Mouse (Mus musculus): Measurements from ENCODE around the gene Cnksr1.
"Not testable (repeated sequence)": the region's sequence is repeated elsewhere in the genome, so short reads cannot be mapped to it uniquely, and the experiment has no call there.

The Cnksr1 gene

GRCm38 (mm10) chr4:134238279-134238651, at the start of gene Cnksr1:
TSS of gene Cnksr1 (minus strand) at chr4:134238399.
- no peak for DNase-seq (ENCODE audit: low read depth)

DNA sequence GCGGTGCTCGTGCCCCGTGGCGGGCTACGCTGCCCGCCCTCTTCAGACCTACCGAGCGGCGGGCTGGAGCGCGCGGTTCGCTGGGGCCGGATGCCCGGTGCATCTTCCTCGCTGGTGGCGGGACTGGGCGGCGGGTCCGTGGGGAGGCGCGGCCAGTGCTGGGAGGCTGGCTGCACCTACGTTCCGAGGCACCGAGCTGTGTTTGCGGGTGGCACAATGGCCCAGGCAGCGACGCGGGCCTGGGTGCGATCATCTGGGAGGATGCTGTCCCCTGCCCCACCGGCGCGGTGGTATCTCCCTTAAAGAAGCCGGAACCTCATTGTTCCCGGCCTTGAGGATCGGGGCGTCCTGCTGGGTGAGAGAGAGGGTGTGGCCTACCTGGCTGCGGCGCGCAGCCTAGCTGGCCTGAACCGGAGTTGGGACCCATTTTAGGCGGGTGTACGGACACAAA, 49.4 kb upstream of the Cnksr1 start, which contains the start of gene Pdik1l:
Gene Pdik1l, minus strand, starts transcription at position 321 of the 451 bp plus-strand sequence.
- peak; percentile 73 for DNase-seq (ENCODE audit: low read depth)

GRCm38 (mm10) chr4:134287168-134287564, 49.0 kb upstream of the Cnksr1 start:
- DNase-seq (ENCODE audit: low read depth) = peak; percentile 72

DNA sequence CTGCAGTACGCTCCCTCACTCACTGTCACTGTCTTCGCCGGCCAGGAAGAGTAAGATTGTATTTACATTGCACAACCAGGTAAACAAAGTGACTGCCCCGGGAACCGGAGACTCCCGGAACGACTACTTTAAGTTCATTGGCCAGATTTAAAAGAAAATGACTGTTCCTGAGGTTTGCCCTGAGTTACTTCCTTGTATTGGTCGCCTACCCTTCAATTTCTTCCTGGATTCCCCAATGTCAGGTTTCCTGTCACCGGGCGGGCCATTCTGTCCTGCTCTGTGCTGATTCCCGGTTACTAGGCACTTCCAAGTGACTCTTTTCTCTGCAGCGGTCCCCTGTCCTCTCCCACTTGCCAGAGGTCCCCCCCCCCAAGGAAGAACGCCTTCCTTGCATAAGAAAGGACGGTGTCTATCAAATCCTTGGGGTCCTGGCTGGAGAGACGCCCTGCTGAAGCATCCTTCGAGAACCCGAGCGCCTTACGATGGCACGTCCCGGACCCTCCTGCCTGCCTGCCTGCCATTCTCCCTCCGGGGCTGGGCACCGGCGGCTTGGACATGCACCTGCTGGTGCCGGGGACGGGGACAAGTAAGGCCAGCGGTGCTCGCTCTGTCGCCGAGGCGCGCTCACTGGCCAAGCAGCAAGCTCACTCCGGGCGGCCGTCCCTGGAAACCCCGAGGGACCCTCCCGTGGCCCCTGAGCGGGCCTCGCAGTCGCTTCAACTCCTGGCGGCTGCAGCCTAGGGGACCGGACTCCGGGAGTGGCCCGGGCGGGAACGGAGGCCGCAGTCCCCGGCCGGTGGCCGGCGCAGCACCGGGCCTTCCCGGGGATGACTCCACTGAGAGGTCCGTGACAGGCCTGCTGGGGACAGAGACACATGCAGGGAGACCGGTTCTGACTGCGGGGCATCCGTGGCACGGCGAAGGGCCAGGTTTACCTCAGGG, 48.3 kb upstream of the Cnksr1 start:
- no peak for DNase-seq (ENCODE audit: low read depth)

DNA sequence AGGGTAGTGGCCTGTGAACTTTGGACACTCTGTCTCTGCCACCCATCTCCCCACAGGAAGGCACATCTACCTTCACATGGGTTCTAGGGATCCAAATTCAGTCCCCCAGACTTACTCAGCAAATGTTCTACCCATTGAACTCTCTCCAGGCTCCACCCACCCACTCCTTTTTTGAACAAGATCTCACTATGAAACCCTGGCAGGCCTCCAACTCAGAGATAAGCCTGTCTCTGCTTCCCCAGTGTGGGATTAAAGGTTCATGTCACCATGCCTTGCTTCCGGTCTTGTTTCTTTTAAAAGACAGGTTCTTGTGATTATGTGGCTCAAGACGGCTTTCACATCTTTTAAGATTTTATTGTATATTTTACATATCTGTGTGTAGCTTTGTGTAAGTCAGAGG, 46.7 kb upstream of the Cnksr1 start:
- peak; percentile 74 for DNase-seq (ENCODE audit: low read depth)

GRCm38 (mm10) chr4:134273417-134274345, 35.5 kb upstream of the Cnksr1 start:
- DNase-seq (ENCODE audit: low read depth) = peak; percentile 81

- no peak for DNase-seq (ENCODE audit: low read depth)
Measured at GRCm38 (mm10) chr4:134272731-134273416, 34.7 kb upstream of the Cnksr1 start.

DNA sequence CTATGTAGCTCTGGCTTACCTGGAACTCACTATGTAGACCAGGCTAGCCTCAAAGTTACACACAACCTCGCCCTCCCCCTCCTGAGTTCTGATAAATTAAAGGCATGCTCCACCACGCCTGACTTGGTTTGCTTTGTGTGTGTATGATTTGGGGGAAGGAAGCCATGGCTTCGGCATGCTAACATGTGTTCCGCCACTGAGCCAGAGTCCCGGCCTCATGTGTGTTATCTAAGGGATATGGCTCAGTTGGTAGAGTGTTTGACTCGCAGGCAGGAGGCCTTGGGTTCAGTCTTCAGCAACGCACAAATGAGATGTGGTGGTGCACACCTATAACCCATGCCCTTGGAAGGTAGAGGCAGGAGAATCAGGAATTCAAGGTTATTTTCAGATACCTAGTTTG, 33.8 kb upstream of the Cnksr1 start:
- DNase-seq (ENCODE audit: low read depth) = no peak

DNA sequence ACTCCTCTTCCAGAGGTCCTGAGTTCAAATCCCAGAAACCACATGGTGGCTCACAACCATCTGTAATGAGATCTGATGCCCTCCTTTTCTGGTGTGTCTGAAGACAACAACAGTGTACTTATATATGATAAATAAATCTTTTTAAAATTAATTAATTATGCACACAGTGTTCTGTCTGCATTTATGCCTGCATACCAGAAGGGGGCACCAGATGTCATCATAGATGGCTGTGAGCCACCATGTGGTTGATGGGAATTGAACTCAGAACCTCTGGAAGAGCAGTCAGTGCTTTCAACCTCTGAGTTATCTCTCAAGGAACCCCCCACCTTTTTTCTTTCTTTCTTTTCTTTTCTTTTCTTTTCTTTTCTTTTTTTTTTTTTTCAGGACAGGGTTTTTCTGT, 31.4 kb upstream of the Cnksr1 start:
- not testable (repeated sequence) for DNase-seq (ENCODE audit: low read depth)

DNA sequence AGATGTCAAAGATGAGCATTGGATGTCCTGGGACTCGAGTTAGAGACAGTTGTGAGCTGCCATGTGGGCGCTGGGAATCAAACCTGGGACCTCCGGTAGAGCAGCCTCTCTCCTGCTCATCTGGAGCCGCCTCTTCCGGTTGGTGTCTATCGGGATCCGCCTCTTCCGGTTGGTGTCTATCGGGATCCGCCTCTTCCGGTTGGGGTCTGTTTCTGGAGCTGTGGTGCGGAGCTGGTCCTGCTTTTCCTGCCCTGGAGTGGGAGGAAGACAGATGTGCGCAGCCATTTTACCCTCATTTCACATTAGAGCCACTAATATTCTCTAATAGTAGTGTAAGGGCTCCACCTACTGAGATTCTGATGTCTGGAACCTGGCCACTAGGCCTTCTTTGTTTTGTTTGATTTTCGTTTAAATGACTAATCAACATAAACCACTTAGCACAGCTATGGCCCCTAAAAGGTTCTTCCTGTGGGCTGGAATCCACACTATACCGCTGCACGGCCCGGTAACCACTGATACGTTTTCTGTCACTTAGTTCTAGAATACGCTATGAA, 30.0 kb upstream of the Cnksr1 start:
- DNase-seq (ENCODE audit: low read depth) = no peak

DNA sequence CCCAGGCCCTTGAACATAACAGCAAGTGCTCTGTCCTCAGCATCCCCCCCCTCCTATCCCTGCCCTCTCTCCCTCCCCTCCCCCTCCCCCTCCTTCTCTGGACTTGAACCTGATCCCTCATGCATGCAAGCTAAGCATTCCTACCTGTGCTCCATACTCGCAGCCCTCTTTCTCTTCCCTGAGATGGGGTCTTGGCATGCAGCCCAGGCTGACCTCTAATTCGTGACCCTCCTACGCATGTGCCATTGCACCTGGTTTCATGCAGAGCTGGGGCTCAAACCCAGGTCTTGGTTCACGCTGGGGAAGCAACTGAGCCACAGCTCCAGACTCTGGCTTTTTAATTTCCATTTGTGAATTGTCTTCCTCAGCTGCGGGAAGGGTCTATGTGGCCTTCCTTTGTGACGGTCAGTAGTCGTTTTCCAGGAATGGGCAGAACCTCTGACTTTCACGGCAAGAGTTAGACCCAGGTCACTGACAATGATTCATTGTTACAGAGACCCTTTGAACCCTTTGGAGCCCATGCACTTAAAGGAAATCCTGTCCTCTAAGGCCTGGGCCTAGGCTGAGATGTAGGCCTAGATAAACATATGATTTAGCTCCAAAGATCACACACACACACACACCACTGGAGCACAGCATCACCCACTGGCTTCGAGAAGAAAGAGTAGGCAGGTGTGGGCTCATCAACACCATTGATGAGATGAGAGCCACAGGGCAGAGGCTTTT, 27.8 kb upstream of the Cnksr1 start:
- no peak for DNase-seq (ENCODE audit: low read depth)

GRCm38 (mm10) chr4:134263191-134263590, 25.0 kb upstream of the Cnksr1 start:
- no peak for DNase-seq (ENCODE audit: low read depth)

GRCm38 (mm10) chr4:134258354-134258753, 20.2 kb upstream of the Cnksr1 start:
- no peak for DNase-seq (ENCODE audit: low read depth)

DNA sequence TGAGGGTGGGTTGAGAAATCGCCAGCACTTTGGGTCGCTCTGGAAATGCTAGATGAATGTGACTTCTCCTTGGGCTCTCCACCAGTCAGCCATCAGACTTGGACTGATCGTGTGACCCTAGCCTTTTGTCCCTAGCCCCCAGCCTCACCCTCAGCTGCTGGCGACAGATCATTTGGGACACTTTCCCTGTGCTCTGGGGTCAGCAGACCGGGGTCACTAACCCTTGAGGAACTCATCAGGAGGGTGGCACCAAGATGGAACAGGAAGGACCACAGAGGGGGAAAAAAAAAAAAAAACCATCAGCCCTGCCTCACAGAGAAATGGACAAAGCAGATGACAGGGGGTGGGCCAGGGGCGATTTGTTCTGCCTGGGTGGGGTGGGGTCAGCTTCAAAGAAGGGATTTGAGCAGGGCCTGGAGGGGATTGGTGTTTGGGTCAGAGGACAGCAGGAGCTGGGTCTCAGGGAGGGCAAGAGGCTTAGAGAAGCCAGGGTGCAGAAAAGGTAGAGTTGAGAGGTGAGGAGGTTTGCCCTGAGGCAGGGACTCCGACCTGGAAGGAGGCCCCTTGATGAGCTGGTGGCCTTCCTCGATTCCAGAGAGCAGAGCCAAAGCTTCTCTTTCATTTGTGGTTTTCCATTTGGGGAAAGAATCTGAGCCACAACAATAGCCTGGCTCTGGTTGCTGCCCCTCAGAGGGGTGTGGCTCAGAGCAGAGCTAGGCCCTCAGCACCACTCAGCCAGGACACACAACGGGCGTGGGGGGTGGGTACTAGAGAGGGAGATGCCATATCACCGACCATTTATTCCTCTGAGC, 19.2 kb upstream of the Cnksr1 start:
- no peak for DNase-seq (ENCODE audit: low read depth)

GRCm38 (mm10) chr4:134256407-134257197, 18.4 kb upstream of the Cnksr1 start:
- no peak for DNase-seq (ENCODE audit: low read depth)

GRCm38 (mm10) chr4:134255854-134256253, 17.7 kb upstream of the Cnksr1 start:
- DNase-seq (ENCODE audit: low read depth) = no peak

DNA sequence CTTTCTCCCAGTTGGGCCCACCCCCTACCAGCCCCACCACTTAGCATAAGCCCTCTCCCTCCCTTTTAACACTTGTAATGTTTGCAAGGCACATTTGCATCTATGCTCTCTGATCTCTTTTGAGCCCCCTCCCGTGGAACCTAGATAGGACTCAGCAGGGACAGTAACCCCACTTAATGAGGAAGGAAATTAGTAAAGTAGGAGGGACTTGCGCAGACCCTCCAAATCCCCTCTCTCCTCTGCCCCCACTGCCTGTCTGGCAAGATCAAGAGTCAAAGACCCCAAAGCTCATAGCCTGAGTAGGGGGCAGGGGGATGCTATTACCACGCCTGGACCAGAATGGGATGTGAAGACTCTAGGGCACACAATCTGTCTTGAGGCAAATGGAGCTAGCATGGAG, 16.6 kb upstream of the Cnksr1 start:
- DNase-seq (ENCODE audit: low read depth) = no peak

DNA sequence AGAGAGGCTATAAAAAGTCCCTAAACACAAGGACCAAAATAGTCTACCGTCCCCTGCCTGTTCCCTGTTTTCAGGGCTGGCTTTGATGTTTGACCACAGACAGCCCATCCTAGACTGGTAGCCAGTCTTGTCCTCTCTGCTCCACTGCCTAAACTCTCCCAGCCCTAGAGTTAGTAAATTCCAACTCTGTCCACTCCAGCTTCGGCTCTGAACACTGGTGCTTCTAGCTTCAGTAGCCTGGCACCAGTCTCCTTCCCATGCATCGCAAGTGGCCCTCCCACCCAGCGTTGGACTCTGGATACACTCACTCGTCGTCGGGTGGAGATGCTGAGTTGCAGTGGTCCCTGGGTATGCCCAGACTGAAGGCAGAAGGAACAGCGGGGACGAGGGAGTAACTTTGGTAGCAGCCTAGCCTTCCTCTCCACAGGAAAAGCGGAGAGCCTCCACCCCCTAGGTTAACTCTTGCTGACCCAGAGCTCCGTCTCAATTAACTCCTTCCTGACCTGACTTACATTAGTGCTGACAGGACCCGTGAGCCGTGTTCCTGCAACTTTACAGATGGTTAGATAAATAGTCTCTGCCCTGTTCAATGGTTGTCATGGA, 15.6 kb upstream of the Cnksr1 start, which contains the start of gene Grrp1:
Gene Grrp1, minus strand, starts transcription at position 385 of the 603 bp plus-strand sequence.
- no peak for DNase-seq (ENCODE audit: low read depth)
